Mouse (Mus musculus) kidney, embryonic 16.5 days (tissue): ENCODE results near the gene Tpst1. TPM values are rescaled to one million over a fixed set of nuclear protein-coding genes. Genes with fewer than 3 reads are reported as not detected.

Experiments
- ATAC-seq: fragments of 200-750 bp; cut with Nextera tagmentation; 2 replicates; pipeline ENCODE4 v1.8.0; 2017; ENCODE audit warnings: moderate TSS enrichment; ENCODE audit not compliant: low FRiP score, low TSS enrichment
- H3K27ac ChIP-seq: fragments of 300-500 bp; sonication (generic); 2 replicates; pipeline ENCODE4 v1.5.1; 2014; ENCODE audit warnings: low read length
- H3K27me3 ChIP-seq: fragments of 300-500 bp; sonication (generic); 2 replicates; pipeline ENCODE4 v1.6.1; 2014; ENCODE audit warnings: low read length, control low read depth, mixed read lengths; ENCODE audit not compliant: insufficient read depth
- H3K36me3 ChIP-seq: fragments of 300-500 bp; sonication (generic); 2 replicates; pipeline ENCODE4 v1.6.1; 2014; ENCODE audit warnings: low read length, control low read depth, mixed read lengths; ENCODE audit not compliant: insufficient read depth
- H3K4me1 ChIP-seq: fragments of 300-500 bp; sonication (generic); 2 replicates; pipeline ENCODE4 v1.6.1; 2014; ENCODE audit warnings: low read length, control low read depth, mixed read lengths; ENCODE audit not compliant: insufficient read depth
- H3K4me2 ChIP-seq: fragments of 300-500 bp; sonication (generic); replicated peaks from 2 replicates; pipeline ENCODE4 v1.6.1; 2014; ENCODE audit warnings: low read depth, low read length
- H3K4me3 ChIP-seq: fragments of 300-500 bp; sonication (generic); 2 replicates; pipeline ENCODE4 v1.5.1; 2014; ENCODE audit warnings: mild to moderate bottlenecking, low read length
- H3K9ac ChIP-seq: fragments of 300-500 bp; sonication (generic); replicated peaks from 2 replicates; pipeline ENCODE4 v1.6.1; 2014; ENCODE audit warnings: low read length
- H3K9me3 ChIP-seq: fragments of 300-500 bp; sonication (generic); 2 replicates; pipeline ENCODE4 v1.6.1; 2016; ENCODE audit warnings: low read length, control low read depth
- WGBS: fragments of 180-500 bp; shearing (Covaris S2); extraction: QIAGEN DNeasy Blood & Tissue Kit; methylation state at CpG from one replicate; pipeline ENCODE4 v1.1.7; 2014; 5-methylcytosine and 5-hydroxymethylcytosine counted together
- polyA plus RNA-seq: library from polyadenylated mRNA; unstranded; fragments of >200 nt; fragmentation: Nextera tagmentation; extraction: Ambion mirVana; gene quantifications from 2 replicates; pipeline ENCODE4 v1.2.1, GENCODE M21; 2015

Gene Tpst1
- polyA plus RNA-seq, 1 experiment from 2014 or later: 70.1 TPM

GRCm38 (mm10) chr5:130171956-130172601 is 99.0 kb downstream of the Tpst1 start:
- Histone ChIP-seq H3K4me3 (peak overlapping the region; percentile 84), H3K27me3 (no peaks in the 10 kb centered on the region), H3K4me1 (peaks cover 17% of the 10 kb centered on the region), H3K27ac (peak overlapping the region; percentile 88), H3K36me3 (no peaks in the 10 kb centered on the region), H3K4me2 (peak overlapping the region; percentile 75), H3K9me3 (no peaks in the 10 kb centered on the region), H3K9ac (peak overlapping the region; percentile 96)
- peak; percentile 83 for ATAC-seq
- WGBS: under 1% methylated on average over 45 of the region's 46 CpGs

- Histone ChIP-seq H3K9ac (peak overlapping the region; percentile 49; the same call in 1 of the 2 replicates), H3K4me1 (peaks cover 17% of the 10 kb centered on the region), H3K27ac (no peak overlapping the region), H3K36me3 (no peaks in the 10 kb centered on the region), H3K27me3 (no peaks in the 10 kb centered on the region), H3K4me3 (peak overlapping the region; percentile 84), H3K9me3 (no peaks in the 10 kb centered on the region), H3K4me2 (peak overlapping the region; percentile 75)
- no peak for ATAC-seq
- WGBS: 89% methylated on average over 4 of the region's 4 CpGs
These were observed 99.9 kb downstream of the Tpst1 start for GRCm38 (mm10) chr5:130173012-130173411.

GRCm38 (mm10) chr5:130177871-130178270 is 104.7 kb downstream of the Tpst1 start:
- WGBS: 58% methylated on average over 4 of the region's 4 CpGs
- H3K4me1 ChIP-seq: peaks cover 15% of the 10 kb centered on the region
- no peak overlapping the region for H3K27ac ChIP-seq
- ATAC-seq: no peak
- H3K9ac ChIP-seq: no peak overlapping the region
- H3K36me3 ChIP-seq: no peaks in the 10 kb centered on the region
- H3K4me2 ChIP-seq: no peak overlapping the region
- no peaks in the 10 kb centered on the region for H3K9me3 ChIP-seq
- no peak overlapping the region for H3K4me3 ChIP-seq
- no peaks in the 10 kb centered on the region for H3K27me3 ChIP-seq

- WGBS: 75% methylated on average over 7 of the region's 7 CpGs
- Histone ChIP-seq H3K9ac (no peak overlapping the region), H3K36me3 (no peaks in the 10 kb centered on the region), H3K9me3 (no peaks in the 10 kb centered on the region), H3K27me3 (no peaks in the 10 kb centered on the region), H3K4me2 (no peak overlapping the region), H3K4me1 (peaks cover 9% of the 10 kb centered on the region; the same call in 1 of the 2 replicates), H3K4me3 (no peak overlapping the region), H3K27ac (no peak overlapping the region)
- ATAC-seq: peak; percentile 31; the same call in 1 of the 2 replicates
These were observed 107.2 kb downstream of the Tpst1 start for GRCm38 (mm10) chr5:130180362-130180761.

- no peak overlapping the region for H3K27ac ChIP-seq
- no peak overlapping the region for H3K4me3 ChIP-seq
- H3K9ac ChIP-seq: no peak overlapping the region
- no peak overlapping the region for H3K4me2 ChIP-seq
- WGBS: 62% methylated on average over 6 of the region's 6 CpGs
- no peaks in the 10 kb centered on the region for H3K36me3 ChIP-seq
- no peaks in the 10 kb centered on the region for H3K27me3 ChIP-seq
- peaks cover 9% of the 10 kb centered on the region; the same call in 1 of the 2 replicates for H3K4me1 ChIP-seq
- no peak for ATAC-seq
- H3K9me3 ChIP-seq: no peaks in the 10 kb centered on the region
These were observed 108.8 kb downstream of the Tpst1 start for GRCm38 (mm10) chr5:130181740-130182540.

- WGBS: 66% methylated on average over 3 of the region's 3 CpGs
- H3K4me1 ChIP-seq: peaks cover 9% of the 10 kb centered on the region; the same call in 1 of the 2 replicates
- peaks cover 1% of the 10 kb centered on the region; the same call in 1 of the 2 replicates for H3K36me3 ChIP-seq
- no peak for ATAC-seq
- H3K9me3 ChIP-seq: no peaks in the 10 kb centered on the region
- H3K27me3 ChIP-seq: no peaks in the 10 kb centered on the region
- no peak overlapping the region for H3K4me2 ChIP-seq
- no peak overlapping the region for H3K9ac ChIP-seq
- H3K27ac ChIP-seq: no peak overlapping the region
- H3K4me3 ChIP-seq: no peak overlapping the region
These were observed 109.4 kb downstream of the Tpst1 start for GRCm38 (mm10) chr5:130182541-130182821.

- H3K27ac ChIP-seq: no peak overlapping the region
These were observed 111.2 kb downstream of the Tpst1 start for GRCm38 (mm10) chr5:130184193-130184856.

GRCm38 (mm10) chr5:130185312-130185711 is 112.2 kb downstream of the Tpst1 start:
- H3K4me1 ChIP-seq: peaks cover 4% of the 10 kb centered on the region; the same call in 1 of the 2 replicates
- 79% methylated on average over 6 of the region's 6 CpGs for WGBS
- H3K27ac ChIP-seq: no peak overlapping the region
- no peaks in the 10 kb centered on the region for H3K27me3 ChIP-seq
- no peak overlapping the region for H3K4me2 ChIP-seq
- no peak overlapping the region for H3K4me3 ChIP-seq
- H3K9ac ChIP-seq: no peak overlapping the region
- H3K36me3 ChIP-seq: peaks cover 12% of the 10 kb centered on the region
- ATAC-seq: no peak
- no peaks in the 10 kb centered on the region for H3K9me3 ChIP-seq

More at GRCm38 (mm10) chr5:130184193-130184856, 111.2 kb downstream of the Tpst1 start:
- ATAC-seq: no peak
- H3K9me3 ChIP-seq: no peaks in the 10 kb centered on the region
- H3K36me3 ChIP-seq: peaks cover 3% of the 10 kb centered on the region
- no peak overlapping the region for H3K4me2 ChIP-seq
- peaks cover 4% of the 10 kb centered on the region; the same call in 1 of the 2 replicates for H3K4me1 ChIP-seq
- no peaks in the 10 kb centered on the region for H3K27me3 ChIP-seq
- WGBS: 88% methylated on average over 9 of the region's 9 CpGs
- no peak overlapping the region for H3K4me3 ChIP-seq
- no peak overlapping the region for H3K9ac ChIP-seq
